Mouse (Mus musculus) spleen, adult 18-20 months (tissue): ENCODE data around the gene Dcaf11.

ENCODE experiments used
- DNase-seq, 2 experiments: peaks; one replicate each; pipeline ENCODE4 v3.0.0; 2022; ENCODE audit warnings: mixed read lengths in 2 of 2

The Dcaf11 gene

DNA sequence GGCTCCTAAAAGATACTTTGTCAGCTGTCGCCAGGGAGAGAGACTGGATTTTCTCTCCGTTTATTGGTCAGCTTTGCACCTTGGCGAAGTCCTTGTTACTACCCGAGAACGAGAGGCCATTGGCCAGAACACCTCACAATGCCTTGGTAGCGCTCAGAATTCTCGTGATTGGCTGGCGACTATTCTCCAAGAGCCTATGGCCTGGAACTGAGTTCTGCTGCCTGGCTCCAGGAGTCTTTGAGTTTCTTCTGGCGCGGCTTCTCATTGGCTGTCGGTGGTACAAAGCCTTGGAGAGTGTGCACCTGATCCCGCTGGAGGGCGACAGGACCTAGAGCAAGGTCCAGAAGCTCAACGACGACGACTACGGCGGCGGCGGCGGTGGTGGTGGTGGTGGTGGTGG, 58.0 kb downstream of the Dcaf11 start, which contains the start of gene Rec8:
Gene Rec8, plus strand, starts transcription at position 216 of the 400 bp plus-strand sequence.
- no peak for DNase-seq

DNA sequence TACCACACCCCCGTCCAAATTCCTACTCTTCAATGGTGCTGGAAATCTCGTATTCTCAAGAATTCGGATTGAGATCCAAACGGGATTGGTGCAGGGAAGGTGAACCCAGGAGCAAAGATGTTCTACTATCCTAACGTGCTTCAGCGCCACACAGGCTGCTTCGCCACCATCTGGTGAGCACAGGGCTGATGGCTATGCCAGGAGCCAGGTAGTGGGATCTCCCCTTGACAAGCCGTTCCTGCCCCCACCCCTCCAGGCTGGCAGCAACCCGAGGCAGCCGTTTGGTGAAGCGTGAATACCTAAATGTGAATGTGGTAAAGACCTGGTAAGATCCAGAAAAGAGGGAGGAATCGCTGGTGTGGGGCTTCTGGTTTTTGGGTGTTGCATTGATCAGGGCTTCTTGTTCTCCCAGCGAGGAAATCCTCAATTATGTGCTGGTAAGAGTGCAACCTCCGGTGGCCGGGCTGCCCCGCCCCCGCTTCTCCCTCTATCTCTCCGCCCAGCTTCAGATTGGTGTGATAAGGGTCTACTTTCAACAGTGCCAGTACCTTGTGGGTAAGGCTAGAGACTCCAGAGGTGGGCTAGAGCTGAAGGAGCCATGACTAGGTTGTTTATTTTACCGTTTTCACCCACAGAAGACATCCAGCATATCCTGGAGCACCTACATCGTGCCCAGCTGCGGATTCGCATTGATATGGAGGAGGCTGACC, 58.8 kb downstream of the Dcaf11 start:
- no peak for DNase-seq
